Mouse (Mus musculus) midbrain, embryonic 15.5 days (tissue): ENCODE data around the gene Cdc42se2. TPM values are rescaled to one million over a fixed set of nuclear protein-coding genes. Genes with fewer than 3 reads are reported as not detected.

Source experiments
- ATAC-seq: fragments of 200-750 bp; cut with Nextera tagmentation; replicated peaks from 2 replicates; pipeline ENCODE4 v1.8.0; 2017; ENCODE audit warnings: moderate TSS enrichment
- H3K27ac ChIP-seq: fragments of 300-500 bp; sonication (generic); 2 replicates; pipeline ENCODE4 v1.5.1; 2015; ENCODE audit warnings: mild to moderate bottlenecking, inconsistent platforms
- H3K27me3 ChIP-seq: fragments of 300-500 bp; sonication (generic); replicated peaks from 2 replicates; pipeline ENCODE4 v1.6.1; 2015; ENCODE audit warnings: inconsistent platforms
- H3K36me3 ChIP-seq: fragments of 300-500 bp; sonication (generic); replicated peaks from 2 replicates; pipeline ENCODE4 v1.6.1; 2015; ENCODE audit warnings: inconsistent platforms
- H3K4me1 ChIP-seq: fragments of 300-500 bp; sonication (generic); 2 replicates; pipeline ENCODE4 v1.6.1; 2015; ENCODE audit warnings: inconsistent platforms
- H3K4me2 ChIP-seq: fragments of 300-500 bp; sonication (generic); 2 replicates; pipeline ENCODE4 v1.6.1; 2015; ENCODE audit warnings: inconsistent platforms, mild to moderate bottlenecking, moderate library complexity
- H3K4me3 ChIP-seq: fragments of 300-500 bp; sonication (generic); 2 replicates; pipeline ENCODE4 v1.5.1; 2015; ENCODE audit warnings: mild to moderate bottlenecking, inconsistent platforms
- H3K9ac ChIP-seq: fragments of 300-500 bp; sonication (generic); 2 replicates; pipeline ENCODE4 v1.6.1; 2015; ENCODE audit warnings: mild to moderate bottlenecking, inconsistent platforms
- H3K9me3 ChIP-seq: fragments of 300-500 bp; sonication (generic); 2 replicates; pipeline ENCODE4 v1.6.1; 2016; ENCODE audit warnings: inconsistent platforms
- WGBS: fragments of 180-500 bp; shearing (Covaris S2); methylation state at CpG from one replicate; pipeline ENCODE4 v1.1.7; 2015; ENCODE audit warnings: mixed read lengths; 5-methylcytosine and 5-hydroxymethylcytosine counted together
- polyA plus RNA-seq: library from polyadenylated mRNA; unstranded; fragments of >200 nt; fragmentation: Nextera tagmentation; extraction: Ambion mirVana; gene quantifications from 2 replicates; pipeline ENCODE4 v1.2.1, GENCODE M21; 2015

Gene Cdc42se2
- polyA plus RNA-seq, 1 experiment from 2014 or later, result 157 TPM

DNA sequence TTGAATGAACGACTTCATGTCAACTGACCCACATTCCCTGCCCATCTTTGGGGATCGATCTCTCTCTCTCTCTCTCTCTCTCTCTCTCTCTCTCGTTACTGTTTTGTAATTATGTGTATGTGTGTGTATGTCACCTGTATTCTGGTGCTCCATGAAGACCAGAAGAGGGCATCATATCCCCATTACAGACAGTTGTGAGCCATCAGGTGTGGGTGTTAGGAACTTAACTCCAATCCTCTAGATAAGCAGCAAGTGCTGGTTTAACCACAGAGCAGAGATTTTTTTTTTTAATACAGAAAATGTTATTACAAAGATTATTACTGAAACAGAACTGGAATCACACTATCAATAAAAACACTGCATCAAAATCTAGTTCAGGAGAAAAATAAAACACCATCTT, 1.9 kb downstream of the Cdc42se2 start:
- Histone ChIP-seq H3K4me2 (peak overlapping the region; percentile 83), H3K9me3 (no peaks in the 10 kb centered on the region), H3K4me1 (peaks cover 20% of the 10 kb centered on the region), H3K27me3 (no peaks in the 10 kb centered on the region), H3K4me3 (peak overlapping the region; percentile 99; the same call in 1 of the 2 replicates), H3K27ac (no peak overlapping the region), H3K36me3 (no peaks in the 10 kb centered on the region), H3K9ac (no peak overlapping the region)
- ATAC-seq, result no peak
- WGBS, result 86% methylated on average over 3 of the region's 3 CpGs

DNA sequence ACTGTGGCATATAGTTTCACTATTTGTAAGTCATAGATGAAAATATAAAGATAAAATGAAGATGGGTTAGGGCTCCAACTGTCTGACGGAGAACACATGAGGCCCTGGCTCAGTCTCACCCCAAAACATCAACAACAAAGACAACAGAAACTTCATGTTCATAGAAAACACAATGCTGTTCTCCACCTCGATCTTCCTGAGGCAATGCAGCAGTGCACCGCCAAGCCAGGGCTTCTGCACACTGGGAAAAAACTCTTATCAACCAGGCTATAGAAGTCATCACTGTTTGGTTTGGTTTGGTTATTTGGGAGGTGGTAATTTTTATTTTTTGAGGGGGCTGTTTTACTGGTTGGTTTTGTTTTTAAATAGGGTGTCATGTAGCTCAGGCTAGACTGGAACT, 3.0 kb downstream of the Cdc42se2 start:
- no peaks in the 10 kb centered on the region for H3K27me3 ChIP-seq
- H3K27ac ChIP-seq, result no peak overlapping the region
- H3K36me3 ChIP-seq, result no peaks in the 10 kb centered on the region
- H3K4me2 ChIP-seq, result no peak overlapping the region
- H3K4me1 ChIP-seq, result peaks cover 20% of the 10 kb centered on the region
- no peaks in the 10 kb centered on the region for H3K9me3 ChIP-seq
- H3K4me3 ChIP-seq, result no peak overlapping the region
- 89% methylated on average over 3 of the region's 3 CpGs for WGBS
- H3K9ac ChIP-seq, result no peak overlapping the region
- no peak for ATAC-seq

- Histone ChIP-seq H3K27ac (no peak overlapping the region), H3K4me3 (no peak overlapping the region), H3K9ac (no peak overlapping the region), H3K4me2 (no peak overlapping the region), H3K9me3 (no peaks in the 10 kb centered on the region), H3K27me3 (no peaks in the 10 kb centered on the region), H3K36me3 (no peaks in the 10 kb centered on the region), H3K4me1 (peaks cover 25% of the 10 kb centered on the region)
- no peak for ATAC-seq
- WGBS, result 91% methylated on average over 6 of the region's 6 CpGs
Observed at GRCm38 (mm10) chr11:54782253-54782652, 5.2 kb downstream of the Cdc42se2 start.

- H3K4me3 ChIP-seq, result no peak overlapping the region
- no peaks in the 10 kb centered on the region for H3K9me3 ChIP-seq
- H3K36me3 ChIP-seq, result no peaks in the 10 kb centered on the region
- ATAC-seq, result no peak
- H3K9ac ChIP-seq, result no peak overlapping the region
- no peak overlapping the region for H3K4me2 ChIP-seq
- H3K4me1 ChIP-seq, result peaks cover 20% of the 10 kb centered on the region
- 94% methylated on average over 1 of the region's 1 CpGs for WGBS
- H3K27ac ChIP-seq, result no peak overlapping the region
- no peaks in the 10 kb centered on the region for H3K27me3 ChIP-seq
Observed at GRCm38 (mm10) chr11:54779946-54780345, 7.5 kb downstream of the Cdc42se2 start.

- no peaks in the 10 kb centered on the region for H3K36me3 ChIP-seq
- H3K9me3 ChIP-seq, result no peaks in the 10 kb centered on the region
- 63% methylated on average over 1 of the region's 1 CpGs for WGBS
- peaks cover 12% of the 10 kb centered on the region for H3K4me1 ChIP-seq
- no peak overlapping the region for H3K4me2 ChIP-seq
- H3K27me3 ChIP-seq, result no peaks in the 10 kb centered on the region
- no peak overlapping the region for H3K27ac ChIP-seq
- no peak overlapping the region for H3K4me3 ChIP-seq
- no peak overlapping the region for H3K9ac ChIP-seq
- ATAC-seq, result no peak
Observed at GRCm38 (mm10) chr11:54778131-54778844, 9.2 kb downstream of the Cdc42se2 start.

DNA sequence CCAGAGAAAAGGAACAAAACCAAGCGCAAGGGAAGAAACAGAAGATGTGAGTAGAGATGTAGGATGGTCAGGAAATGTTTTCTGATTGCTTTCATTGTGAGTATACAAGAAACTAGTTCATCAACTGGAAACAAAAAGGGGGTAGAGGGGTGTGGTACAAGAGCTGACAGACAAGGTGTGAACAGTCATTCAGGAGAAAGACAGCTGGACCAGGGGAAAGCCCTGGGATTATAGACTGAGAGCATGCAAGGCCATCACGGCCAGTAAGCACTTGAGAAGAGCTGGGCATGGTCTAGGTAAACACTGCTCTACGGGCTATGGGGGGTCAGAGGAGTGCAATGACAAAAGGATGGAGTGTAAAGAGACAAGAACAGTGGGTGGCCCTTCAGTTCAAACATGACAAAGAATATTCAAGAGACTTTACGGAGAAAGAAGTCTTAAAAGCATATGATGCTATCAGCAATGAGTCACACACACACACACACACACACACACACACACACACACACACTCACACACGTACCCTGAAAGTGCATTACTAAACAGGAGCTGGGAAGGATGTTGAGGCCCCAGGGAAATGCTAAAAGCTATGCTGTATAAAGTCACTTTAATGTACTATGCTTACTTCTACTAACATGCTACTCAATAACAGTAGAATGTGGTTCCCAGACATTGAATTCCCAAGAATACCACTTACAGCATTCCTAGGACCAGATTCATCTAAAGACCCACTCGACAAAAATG, 9.9 kb downstream of the Cdc42se2 start:
- H3K4me1 ChIP-seq, result peaks cover 15% of the 10 kb centered on the region
- H3K27me3 ChIP-seq, result no peaks in the 10 kb centered on the region
- H3K36me3 ChIP-seq, result no peaks in the 10 kb centered on the region
- no peak for ATAC-seq
- no peaks in the 10 kb centered on the region for H3K9me3 ChIP-seq
- H3K4me2 ChIP-seq, result no peak overlapping the region
- no peak overlapping the region for H3K4me3 ChIP-seq
- H3K27ac ChIP-seq, result no peak overlapping the region
- no peak overlapping the region for H3K9ac ChIP-seq
- WGBS, result 74% methylated on average over 6 of the region's 6 CpGs

DNA sequence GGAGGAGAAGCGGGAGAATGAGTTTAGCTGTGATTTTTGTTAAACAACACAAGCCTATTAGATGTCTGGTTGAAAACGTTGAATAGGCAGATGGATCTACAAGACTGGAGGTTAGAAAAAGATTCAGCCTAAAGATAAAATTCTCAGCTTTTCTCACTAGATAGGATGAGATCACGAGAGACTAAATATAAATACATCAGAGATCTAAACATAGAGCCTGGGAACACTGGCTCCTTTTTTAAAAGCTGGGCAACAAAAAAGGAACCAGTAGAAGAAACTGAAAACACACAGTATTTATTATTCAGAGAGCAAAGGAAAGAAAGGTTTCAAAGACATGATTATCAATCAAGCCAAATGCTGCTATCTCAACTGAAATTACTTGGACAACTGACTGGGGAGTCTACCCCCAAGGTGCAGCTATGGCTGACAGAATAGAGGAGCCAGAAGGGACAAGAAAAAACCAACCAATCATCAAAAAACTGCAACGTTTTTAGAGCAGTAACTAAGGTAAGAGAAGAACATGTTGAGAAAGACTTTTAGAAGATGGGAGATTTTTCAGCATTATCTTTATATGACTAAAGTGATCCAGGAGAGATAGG, 10.6 kb downstream of the Cdc42se2 start:
- 81% methylated on average over 4 of the region's 4 CpGs for WGBS
- no peaks in the 10 kb centered on the region for H3K36me3 ChIP-seq
- H3K9me3 ChIP-seq, result no peaks in the 10 kb centered on the region
- no peak overlapping the region for H3K9ac ChIP-seq
- no peak for ATAC-seq
- H3K27ac ChIP-seq, result no peak overlapping the region
- H3K4me1 ChIP-seq, result peaks cover 16% of the 10 kb centered on the region
- H3K27me3 ChIP-seq, result no peaks in the 10 kb centered on the region
- H3K4me2 ChIP-seq, result no peak overlapping the region
- H3K4me3 ChIP-seq, result no peak overlapping the region

DNA sequence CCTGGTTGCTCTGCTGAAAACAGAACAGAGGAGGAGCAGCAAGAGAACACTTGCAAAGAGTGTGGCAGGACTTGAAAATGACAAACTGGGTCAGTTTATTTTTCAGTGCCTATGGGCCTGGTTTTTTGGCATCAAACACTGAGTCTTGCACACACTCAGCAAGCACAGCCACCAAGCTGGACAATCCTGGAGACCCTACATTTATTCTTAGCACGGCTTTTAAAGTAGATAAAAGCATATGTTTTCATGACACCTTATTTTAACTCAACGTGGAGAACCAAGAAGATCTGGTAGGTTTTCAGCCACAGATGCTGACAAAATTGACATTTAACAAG, 11.1 kb downstream of the Cdc42se2 start:
- H3K4me3 ChIP-seq, result no peak overlapping the region
- no peaks in the 10 kb centered on the region for H3K27me3 ChIP-seq
- H3K9ac ChIP-seq, result no peak overlapping the region
- no peaks in the 10 kb centered on the region for H3K36me3 ChIP-seq
- no peak for ATAC-seq
- no peaks in the 10 kb centered on the region for H3K9me3 ChIP-seq
- H3K27ac ChIP-seq, result no peak overlapping the region
- WGBS, result 77% methylated on average over 2 of the region's 2 CpGs
- H3K4me1 ChIP-seq, result peaks cover 16% of the 10 kb centered on the region
- H3K4me2 ChIP-seq, result no peak overlapping the region

DNA sequence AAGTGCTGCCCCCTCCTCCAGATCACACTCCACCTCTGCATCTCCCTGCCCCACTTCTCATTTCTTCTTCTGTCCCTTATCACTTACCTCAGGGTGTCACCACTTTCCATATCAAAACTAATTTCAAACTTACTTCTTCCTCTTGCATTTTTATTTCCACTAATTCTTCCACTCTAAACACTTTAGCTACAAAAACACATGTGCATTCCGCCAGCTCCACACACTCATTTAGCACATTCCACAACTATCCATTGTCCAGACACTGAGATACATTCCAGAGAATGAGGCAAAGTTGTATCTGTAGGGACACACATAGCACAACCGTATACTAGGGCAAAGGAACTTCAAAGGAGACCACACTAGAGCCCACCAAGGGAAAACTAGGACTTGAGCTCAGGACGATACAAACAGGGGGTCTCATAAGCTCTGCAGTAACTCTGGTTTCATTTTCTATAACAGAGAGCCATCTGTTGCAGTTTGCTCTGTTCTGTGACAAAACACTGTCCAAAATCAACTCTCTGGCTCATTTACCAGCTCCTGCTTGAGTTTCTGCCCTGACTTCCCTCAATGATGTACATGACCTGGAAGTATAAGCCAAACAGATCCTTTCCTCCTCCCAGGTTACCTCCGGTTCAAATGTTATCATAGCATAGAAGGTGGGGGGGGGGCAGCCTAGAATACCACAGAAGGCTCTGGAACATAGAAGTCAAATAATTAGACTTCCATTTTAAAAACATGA, 11.7 kb downstream of the Cdc42se2 start:
- no peaks in the 10 kb centered on the region for H3K27me3 ChIP-seq
- H3K9me3 ChIP-seq, result no peaks in the 10 kb centered on the region
- no peak for ATAC-seq
- no peaks in the 10 kb centered on the region for H3K36me3 ChIP-seq
- no peak overlapping the region for H3K4me3 ChIP-seq
- no peak overlapping the region for H3K9ac ChIP-seq
- H3K4me2 ChIP-seq, result no peak overlapping the region
- H3K4me1 ChIP-seq, result peaks cover 16% of the 10 kb centered on the region
- no peak overlapping the region for H3K27ac ChIP-seq
- WGBS, result 81% methylated on average over 4 of the region's 4 CpGs

GRCm38 (mm10) chr11:54774282-54775078, 13.0 kb downstream of the Cdc42se2 start:
- no peak for ATAC-seq
- WGBS, result 82% methylated on average over 7 of the region's 7 CpGs

DNA sequence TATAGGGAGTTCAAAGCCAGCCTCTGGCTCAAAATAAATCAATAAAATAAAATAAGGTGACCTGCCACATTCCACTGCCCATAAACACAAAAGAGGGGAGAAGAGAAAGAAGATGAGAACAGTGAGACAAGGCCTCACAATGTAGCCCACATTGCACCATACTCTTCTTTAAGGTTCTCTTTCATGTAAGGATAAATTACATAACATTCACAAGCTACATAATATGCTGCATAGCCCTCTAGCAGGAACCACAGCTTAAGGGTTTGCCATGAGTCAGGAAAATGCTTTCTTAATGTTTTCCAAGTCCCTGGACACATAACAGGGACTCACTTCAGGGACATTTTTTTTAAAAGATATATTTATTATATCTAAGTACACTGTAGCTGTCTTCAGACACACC, 15.9 kb downstream of the Cdc42se2 start:
- Histone ChIP-seq H3K9me3 (no peaks in the 10 kb centered on the region), H3K4me1 (peaks cover 18% of the 10 kb centered on the region), H3K4me2 (no peak overlapping the region), H3K27me3 (no peaks in the 10 kb centered on the region), H3K4me3 (no peak overlapping the region), H3K27ac (no peak overlapping the region), H3K36me3 (no peaks in the 10 kb centered on the region), H3K9ac (no peak overlapping the region)
- ATAC-seq, result no peak

More at GRCm38 (mm10) chr11:54774282-54775078, 13.0 kb downstream of the Cdc42se2 start:
- Histone ChIP-seq H3K27me3 (no peaks in the 10 kb centered on the region), H3K27ac (no peak overlapping the region), H3K4me3 (no peak overlapping the region), H3K36me3 (no peaks in the 10 kb centered on the region), H3K4me2 (no peak overlapping the region), H3K4me1 (peaks cover 19% of the 10 kb centered on the region), H3K9ac (no peak overlapping the region), H3K9me3 (no peaks in the 10 kb centered on the region)

GRCm38 (mm10) chr11:54769843-54770242, 17.6 kb downstream of the Cdc42se2 start:
- H3K27ac ChIP-seq, result no peak overlapping the region
- H3K9ac ChIP-seq, result no peak overlapping the region
- no peaks in the 10 kb centered on the region for H3K27me3 ChIP-seq
- H3K4me3 ChIP-seq, result no peak overlapping the region
- no peaks in the 10 kb centered on the region for H3K9me3 ChIP-seq
- H3K4me2 ChIP-seq, result no peak overlapping the region
- peaks cover 15% of the 10 kb centered on the region for H3K4me1 ChIP-seq
- H3K36me3 ChIP-seq, result no peaks in the 10 kb centered on the region
- ATAC-seq, result no peak
- 81% methylated on average over 5 of the region's 5 CpGs for WGBS
